Mouse (Mus musculus) CH12F3 (cell line): Measurements from ENCODE around the gene Sftpd.

Experiments used
- in situ Hi-C: fragments of 300-500 bp; cut with MboI; formaldehyde crosslinking; loops from 2 replicates; pipeline ENCODE4 v1.14.3; 2020; ENCODE audit warnings: low sequenced_read_pairs

Gene Sftpd

GRCm38 (mm10) chr14:41185059-41185821 lies at the start of gene Sftpd:
Sftpd (minus strand) TSS chr14:41185149.
- in situ Hi-C loops = no loop called here

DNA sequence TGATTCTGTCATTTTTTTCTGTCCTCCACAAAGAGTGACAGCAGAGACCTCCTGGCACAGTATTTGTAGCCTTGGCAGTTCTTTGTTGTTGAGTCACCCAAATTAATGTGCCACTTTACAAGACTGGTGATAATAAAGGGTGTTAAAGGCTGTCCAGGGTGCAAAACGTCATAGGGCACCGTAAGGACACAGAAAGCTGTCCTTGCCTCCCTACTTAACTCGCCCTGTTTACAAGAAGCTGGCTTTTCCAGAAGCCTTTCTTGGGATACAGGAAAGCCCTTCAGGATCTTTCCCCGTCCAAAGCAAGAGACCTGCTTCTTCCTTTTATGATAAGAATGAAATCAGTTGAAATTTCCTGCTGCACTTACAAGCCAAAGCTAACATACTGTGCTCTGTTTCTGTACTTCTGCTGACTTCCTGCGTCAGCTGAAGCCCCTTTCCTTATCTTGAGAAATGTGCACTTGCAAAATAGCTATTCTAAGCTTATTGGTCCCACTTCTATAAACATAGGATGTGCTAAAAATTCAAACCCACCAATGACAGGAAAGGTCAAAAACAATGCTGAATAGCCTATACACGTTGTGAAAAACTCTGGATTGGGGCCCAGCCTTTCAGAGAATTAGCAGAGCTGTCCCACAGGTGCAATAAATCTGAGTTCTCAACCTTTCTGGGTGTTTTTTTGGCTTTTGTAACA lies 13.2 kb upstream of the Sftpd start:
- in situ Hi-C loops = no loop called here

- in situ Hi-C loops = no loop called here
Observed at GRCm38 (mm10) chr14:41189496-41189895, 4.5 kb upstream of the Sftpd start.

GRCm38 (mm10) chr14:41174802-41175201 lies 10.1 kb downstream of the Sftpd start:
- in situ Hi-C loops = no loop called here

DNA sequence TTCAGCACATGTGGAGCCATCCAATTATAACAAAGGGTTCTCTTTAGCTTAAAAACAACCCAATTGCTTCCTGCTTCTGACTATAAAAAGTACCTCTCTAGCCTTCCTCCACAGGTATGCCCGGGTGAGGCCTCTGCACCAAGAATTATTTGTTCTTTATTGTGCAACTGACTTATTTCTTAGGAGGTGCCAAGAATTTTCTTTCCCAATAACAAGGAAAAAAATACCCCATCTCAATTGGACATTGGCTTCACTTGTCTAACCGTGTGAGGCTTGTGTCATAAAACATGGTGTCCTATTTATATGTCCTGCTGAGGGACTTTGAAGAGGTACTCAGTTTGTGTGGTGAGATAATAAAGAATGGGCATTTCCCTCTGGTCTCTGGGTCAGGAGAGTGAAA lies 14.4 kb downstream of the Sftpd start:
- in situ Hi-C loops = no loop called here

GRCm38 (mm10) chr14:41168567-41168966 lies 16.4 kb downstream of the Sftpd start:
- in situ Hi-C loops = no loop called here

- in situ Hi-C loops = no loop called here
Observed at GRCm38 (mm10) chr14:41167278-41167677, 17.7 kb downstream of the Sftpd start.

- in situ Hi-C loops = no loop called here
Observed at GRCm38 (mm10) chr14:41162663-41163062, 22.3 kb downstream of the Sftpd start.

DNA sequence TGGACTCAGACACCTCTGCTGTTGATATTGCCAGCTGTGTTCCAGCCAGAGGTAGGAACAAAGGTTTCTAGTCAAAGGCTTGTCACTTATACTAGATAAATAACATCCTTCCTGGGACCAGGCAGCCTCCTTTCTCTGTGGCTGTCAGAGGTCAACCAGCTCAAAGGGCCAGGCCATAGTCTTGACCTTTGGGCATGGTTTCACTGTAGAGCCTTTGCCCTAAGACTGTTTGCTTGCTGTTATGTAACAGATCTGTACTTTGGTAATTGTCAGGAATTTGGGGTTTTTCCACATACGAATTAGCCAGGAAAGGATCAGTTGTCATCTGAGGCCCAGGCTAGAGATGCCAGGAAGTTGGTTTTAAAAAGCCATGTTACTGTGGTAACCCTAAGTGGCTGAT lies 24.2 kb downstream of the Sftpd start:
- in situ Hi-C loops = no loop called here

- in situ Hi-C loops = no loop called here
Observed at GRCm38 (mm10) chr14:41160076-41160475, 24.9 kb downstream of the Sftpd start.

GRCm38 (mm10) chr14:41151220-41151898 lies 33.6 kb downstream of the Sftpd start, which contains the start of gene Mbl1:
Mbl1 (plus strand) TSS chr14:41151458.
- in situ Hi-C loops = no loop called here

DNA sequence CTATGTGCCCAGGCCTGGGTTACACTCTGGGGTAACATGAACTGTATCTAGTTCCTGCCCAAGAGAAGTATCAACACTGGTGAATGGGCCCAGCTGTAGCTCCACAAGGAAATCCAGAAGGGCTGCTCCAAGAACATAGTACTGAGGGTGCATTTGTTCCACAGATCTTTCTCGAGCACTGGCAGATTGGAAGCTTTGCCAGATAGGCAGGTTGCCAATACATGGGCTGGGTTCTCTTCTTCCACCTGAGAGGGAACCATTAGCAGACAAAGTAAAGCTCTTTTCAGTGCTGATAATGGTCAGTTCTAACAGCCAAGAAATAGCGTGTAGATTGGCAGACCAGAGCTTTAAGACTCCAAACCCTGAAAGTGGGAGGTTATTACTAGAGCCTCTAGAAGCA lies 37.6 kb downstream of the Sftpd start:
- in situ Hi-C loops = no loop called here

DNA sequence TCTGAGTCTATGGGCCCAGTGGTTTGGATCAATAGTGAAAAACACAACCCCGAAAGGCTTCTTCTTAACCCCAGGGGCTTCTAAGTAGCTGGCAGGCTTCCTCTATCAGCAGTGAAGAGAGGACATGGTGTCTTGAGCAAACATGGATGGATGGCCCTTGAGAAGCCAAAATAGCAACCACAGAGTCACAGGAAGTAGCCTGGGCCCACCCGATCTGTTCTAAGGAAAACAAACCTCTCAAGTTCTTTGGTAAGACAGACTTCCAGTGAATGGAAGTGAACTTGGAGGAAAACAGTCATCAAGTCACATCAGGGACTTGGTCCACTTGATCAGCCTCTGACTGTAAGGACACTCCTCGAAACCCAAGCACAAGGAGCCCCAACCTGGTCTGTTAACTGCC lies 38.0 kb downstream of the Sftpd start:
- in situ Hi-C loops = no loop called here

GRCm38 (mm10) chr14:41146035-41146434 lies 38.9 kb downstream of the Sftpd start:
- in situ Hi-C loops = no loop called here

GRCm38 (mm10) chr14:41140686-41141085 lies 44.3 kb downstream of the Sftpd start:
- in situ Hi-C loops = no loop called here

DNA sequence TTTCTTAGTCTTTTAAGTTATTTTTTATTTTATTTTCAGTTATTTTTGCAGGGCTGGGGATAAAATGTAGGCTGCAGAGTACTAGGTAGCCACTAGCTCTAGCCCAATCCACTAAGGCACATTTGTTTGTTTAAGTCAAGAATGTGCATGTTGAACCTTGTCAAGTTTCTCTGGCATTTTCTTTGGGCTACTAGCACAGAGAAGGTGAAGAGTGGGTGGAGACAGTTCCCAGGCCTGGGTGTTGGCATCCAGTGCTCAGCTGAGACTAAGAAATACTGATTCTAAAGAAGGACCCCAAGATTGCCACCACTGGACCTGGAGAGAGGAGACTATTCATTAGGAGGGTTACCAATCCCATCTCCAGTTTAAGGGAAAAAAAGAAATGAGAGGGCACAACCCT lies 47.9 kb downstream of the Sftpd start:
- in situ Hi-C loops = no loop called here

DNA sequence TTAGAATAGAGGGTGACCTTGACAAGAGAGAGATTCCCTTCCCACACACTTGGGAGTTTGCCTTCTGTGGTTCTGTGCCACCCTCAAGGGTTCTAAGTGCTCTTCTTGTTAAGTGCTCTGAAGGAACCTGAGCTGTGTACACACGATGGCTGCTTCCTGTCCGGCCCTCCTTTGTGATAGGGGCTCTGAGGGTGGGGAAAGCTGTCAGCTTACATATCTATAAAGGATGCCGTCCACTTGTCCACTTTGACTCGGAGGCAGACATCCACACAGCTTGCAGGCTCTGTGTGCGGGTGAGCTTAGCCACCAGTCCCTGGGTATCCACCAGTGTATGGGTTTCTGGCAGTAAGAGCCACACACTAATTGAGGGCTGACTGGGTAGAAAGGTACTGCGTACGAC lies 53.4 kb downstream of the Sftpd start, which contains the start of gene Sftpa1:
TSS of gene Sftpa1 (plus strand) at position 243 of the 400 bp plus-strand sequence.
- in situ Hi-C loops = no loop called here

DNA sequence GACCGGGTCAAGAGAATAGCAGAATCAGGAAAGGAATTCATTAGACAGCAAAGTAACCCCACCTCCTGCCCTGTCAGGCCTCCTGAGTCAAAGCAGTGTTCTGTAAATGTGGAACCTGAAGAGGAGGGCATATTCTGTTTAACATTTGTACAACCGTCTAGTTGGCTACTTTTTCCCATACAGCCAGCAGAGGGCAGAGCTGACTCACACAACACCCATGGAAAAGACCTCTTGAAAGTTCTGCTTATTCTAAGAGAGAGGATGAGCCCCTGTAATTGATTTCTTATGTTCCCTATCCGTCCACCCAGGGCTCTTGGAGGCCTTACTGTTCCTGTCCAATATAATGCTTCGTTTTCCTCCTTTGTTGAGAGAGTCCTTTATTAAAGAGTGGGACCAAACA lies 57.0 kb downstream of the Sftpd start:
- in situ Hi-C loops = no loop called here

- in situ Hi-C loops = no loop called here
Observed at GRCm38 (mm10) chr14:41124683-41125082, 60.3 kb downstream of the Sftpd start.
